Mouse (Mus musculus): Measurements from ENCODE around the gene Gfap. TPM values are rescaled to one million over a fixed set of nuclear protein-coding genes. Genes with fewer than 3 reads are reported as not detected.

The Gfap gene
- total RNA-seq (2014; fragmentation: Nextera tagmentation): not detected in 2 replicates
- 0.06 TPM in 1 of 2 replicates, not detected in the other for total RNA-seq (2017)
- polyA plus RNA-seq (2012): not detected in 2 replicates

- TF ChIP-seq POLR2AphosphoS5 (IDR thresholded peaks at IDR 0.05; ENCODE audit: insufficient replicate concordance, low read depth, low read length) (no peak), TAL1 (conservative IDR thresholded peaks at IDR 0.05; ENCODE audit: low read depth, low read length) (no peak), GATA1 (IDR thresholded peaks at IDR 0.05; ENCODE audit: borderline replicate concordance, low read length) (no peak), CTCF (IDR thresholded peaks at IDR 0.05; ENCODE audit: low read depth, low read length) (peak; percentile 94)
- Histone ChIP-seq H3K27me3 (ENCODE audit: insufficient read depth, low read length) (peaks cover 34% of the 10 kb centered on the region), H3K9me3 (replicated peaks) (no peaks in the 10 kb centered on the region), H3K4me1 (ENCODE audit: insufficient read depth, low read depth, low read length) (peaks cover 18% of the 10 kb centered on the region), H3K36me3 (replicated peaks) (peaks cover 22% of the 10 kb centered on the region), H3K4me3 (ENCODE audit: low read depth, low read length) (no peak within 1 kb of the TSS)
- DNase-seq (ENCODE audit: low spot score) (peak; percentile 52), ATAC-seq (ENCODE audit: extremely low read depth, insufficient number of reproducible peaks, low FRiP score, poor library complexity, severe bottlenecking) (no peak)
These were observed at the start of gene Gfap for GRCm38 (mm10) chr11:102900763-102901162. Gene Gfap (minus strand): TSS chr11:102900912.

GRCm38 (mm10) chr11:102948043-102948961 lies 47.6 kb upstream of the Gfap start:
- ATAC-seq (ENCODE audit: extremely low read depth, insufficient number of reproducible peaks, low FRiP score, poor library complexity, severe bottlenecking) (no peak), DNase-seq (ENCODE audit: low spot score) (peak; percentile 28)
- peaks cover 89% of the 10 kb centered on the region for H3K27me3 ChIP-seq (ENCODE audit: insufficient read depth, low read length)
- no peaks in the 10 kb centered on the region for H3K36me3 ChIP-seq (replicated peaks)
- no peak for TF ChIP-seq CTCF (IDR thresholded peaks at IDR 0.05; ENCODE audit: low read depth, low read length)
- TF ChIP-seq GATA1 (IDR thresholded peaks at IDR 0.05; ENCODE audit: borderline replicate concordance, low read length): no peak
- no peak for TF ChIP-seq GATA2 (IDR thresholded peaks at IDR 0.05; ENCODE audit: borderline replicate concordance, low read depth, low read length)
- no peak for TF ChIP-seq POLR2AphosphoS5 (IDR thresholded peaks at IDR 0.05; ENCODE audit: insufficient replicate concordance, low read depth, low read length)
- TF ChIP-seq TAL1 (conservative IDR thresholded peaks at IDR 0.05; ENCODE audit: low read depth, low read length): no peak
- peaks cover 14% of the 10 kb centered on the region for H3K9me3 ChIP-seq (replicated peaks)
- H3K4me1 ChIP-seq (ENCODE audit: insufficient read depth, low read depth, low read length): peaks cover 4% of the 10 kb centered on the region; the same call in 1 of the 2 replicates
- H3K4me3 ChIP-seq (ENCODE audit: low read depth, low read length): peak overlapping the region; percentile 60; the same call in 1 of the 2 replicates

- DNase-seq (ENCODE audit: low spot score) (no peak), ATAC-seq (ENCODE audit: extremely low read depth, insufficient number of reproducible peaks, low FRiP score, poor library complexity, severe bottlenecking) (no peak)
- no peaks in the 10 kb centered on the region for H3K36me3 ChIP-seq (replicated peaks)
- H3K4me1 ChIP-seq (ENCODE audit: insufficient read depth, low read depth, low read length): peaks cover 4% of the 10 kb centered on the region
- TF ChIP-seq GATA2 (IDR thresholded peaks at IDR 0.05; ENCODE audit: borderline replicate concordance, low read depth, low read length) (no peak), POLR2AphosphoS5 (IDR thresholded peaks at IDR 0.05; ENCODE audit: insufficient replicate concordance, low read depth, low read length) (no peak), CTCF (IDR thresholded peaks at IDR 0.05; ENCODE audit: low read depth, low read length) (no peak), TAL1 (conservative IDR thresholded peaks at IDR 0.05; ENCODE audit: low read depth, low read length) (no peak), GATA1 (IDR thresholded peaks at IDR 0.05; ENCODE audit: borderline replicate concordance, low read length) (no peak)
- H3K9me3 ChIP-seq (replicated peaks): peaks cover 14% of the 10 kb centered on the region
- H3K27me3 ChIP-seq (ENCODE audit: insufficient read depth, low read length): peaks cover 85% of the 10 kb centered on the region
- no peak overlapping the region for H3K4me3 ChIP-seq (ENCODE audit: low read depth, low read length)
These were observed 46.3 kb upstream of the Gfap start for GRCm38 (mm10) chr11:102946992-102947343.

GRCm38 (mm10) chr11:102946265-102946991 lies 45.7 kb upstream of the Gfap start, which contains the start of gene C1ql1:
Gene C1ql1 (minus strand): TSS chr11:102946688.
- Histone ChIP-seq H3K4me1 (ENCODE audit: insufficient read depth, low read depth, low read length) (peaks cover 10% of the 10 kb centered on the region), H3K4me3 (ENCODE audit: low read depth, low read length) (no peak within 1 kb of the TSS; the same call in 1 of the 2 replicates), H3K9me3 (replicated peaks) (peaks cover 14% of the 10 kb centered on the region), H3K36me3 (replicated peaks) (no peaks in the 10 kb centered on the region), H3K27me3 (ENCODE audit: insufficient read depth, low read length) (peaks cover 80% of the 10 kb centered on the region)
- TF ChIP-seq GATA2 (IDR thresholded peaks at IDR 0.05; ENCODE audit: borderline replicate concordance, low read depth, low read length) (no peak), TAL1 (conservative IDR thresholded peaks at IDR 0.05; ENCODE audit: low read depth, low read length) (no peak), GATA1 (IDR thresholded peaks at IDR 0.05; ENCODE audit: borderline replicate concordance, low read length) (no peak), CTCF (IDR thresholded peaks at IDR 0.05; ENCODE audit: low read depth, low read length) (no peak), POLR2AphosphoS5 (IDR thresholded peaks at IDR 0.05; ENCODE audit: insufficient replicate concordance, low read depth, low read length) (no peak)
- ATAC-seq (ENCODE audit: extremely low read depth, insufficient number of reproducible peaks, low FRiP score, poor library complexity, severe bottlenecking): no peak
- DNase-seq (ENCODE audit: low spot score): no peak

GRCm38 (mm10) chr11:102945306-102946264 lies 44.9 kb upstream of the Gfap start:
- Histone ChIP-seq H3K27me3 (ENCODE audit: insufficient read depth, low read length) (peaks cover 80% of the 10 kb centered on the region), H3K4me1 (ENCODE audit: insufficient read depth, low read depth, low read length) (peaks cover 17% of the 10 kb centered on the region), H3K9me3 (replicated peaks) (peaks cover 14% of the 10 kb centered on the region), H3K36me3 (replicated peaks) (no peaks in the 10 kb centered on the region), H3K4me3 (ENCODE audit: low read depth, low read length) (no peak overlapping the region)
- no peak for TF ChIP-seq CTCF (IDR thresholded peaks at IDR 0.05; ENCODE audit: low read depth, low read length)
- no peak for TF ChIP-seq GATA2 (IDR thresholded peaks at IDR 0.05; ENCODE audit: borderline replicate concordance, low read depth, low read length)
- no peak for TF ChIP-seq POLR2AphosphoS5 (IDR thresholded peaks at IDR 0.05; ENCODE audit: insufficient replicate concordance, low read depth, low read length)
- TF ChIP-seq GATA1 (IDR thresholded peaks at IDR 0.05; ENCODE audit: borderline replicate concordance, low read length): no peak
- no peak for TF ChIP-seq TAL1 (conservative IDR thresholded peaks at IDR 0.05; ENCODE audit: low read depth, low read length)
- no peak for DNase-seq (ENCODE audit: low spot score)
- ATAC-seq (ENCODE audit: extremely low read depth, insufficient number of reproducible peaks, low FRiP score, poor library complexity, severe bottlenecking): no peak
